Mouse (Mus musculus) bone marrow, adult 2 months (tissue): Measurements from ENCODE around the gene Fzd2. TPM values are rescaled to one million over a fixed set of nuclear protein-coding genes. Genes with fewer than 3 reads are reported as not detected.

ENCODE experiments used
- H3K27ac ChIP-seq: fragments of 200-500 bp; 2 replicates; pipeline ENCODE4 v1.5.1; 2012; ENCODE audit warnings: low read depth, mild to moderate bottlenecking, control low read depth, inconsistent platforms, low read length; ENCODE audit not compliant: control insufficient read depth, poor library complexity, insufficient read depth
- H3K4me1 ChIP-seq: fragments of 200-500 bp; 2 replicates; pipeline ENCODE4 v1.6.1; 2011; ENCODE audit warnings: low read length; ENCODE audit not compliant: control insufficient read depth, insufficient read depth
- H3K4me3 ChIP-seq: fragments of 200-500 bp; replicated peaks from 2 replicates; pipeline ENCODE3; 2011; ENCODE audit warnings: mild to moderate bottlenecking, low read depth, low read length, control low read depth; ENCODE audit not compliant: control insufficient read depth
- CTCF ChIP-seq: fragments of 200-500 bp; IDR thresholded peaks from 2 replicates; pipeline ENCODE4 v1.5.1; 2011; ENCODE audit warnings: low read length, control low read depth; ENCODE audit not compliant: control insufficient read depth, insufficient read depth
- POLR2A ChIP-seq: fragments of 200-500 bp; IDR thresholded peaks from 2 replicates; pipeline ENCODE4 v1.6.1; 2011; ENCODE audit warnings: low read depth, mild to moderate bottlenecking, control low read depth, low read length, borderline replicate concordance; ENCODE audit not compliant: control insufficient read depth
- WGBS: fragments of 180-500 bp; shearing (Covaris S2); methylation state at CpG from one replicate; pipeline ENCODE4 v1.1.7; 2018; 5-methylcytosine and 5-hydroxymethylcytosine counted together
- polyA plus RNA-seq: library from polyadenylated mRNA; stranded (reverse); fragments of >200 nt; gene quantifications from 2 replicates; pipeline ENCODE4 v1.2.4, GENCODE M21; 2011; ENCODE audit warnings: low replicate concordance; ENCODE audit not compliant: missing spikeins, insufficient read depth, insufficient read length

Gene Fzd2
- polyA plus RNA-seq, 1 experiment: 0.42 TPM

- 4% methylated on average over 6 of the region's 6 CpGs for WGBS
- TF ChIP-seq POLR2A (no peak), CTCF (no peak)
- Histone ChIP-seq H3K27ac (no peak overlapping the region), H3K4me3 (no peak overlapping the region), H3K4me1 (no peaks in the 10 kb centered on the region; the same call in 1 of the 2 replicates)
Observed at GRCm38 (mm10) chr11:102656931-102657330, 52.7 kb downstream of the Fzd2 start.

Other genes starting within 250 kb of the Fzd2 start
- gene Slc4a1, start 238.2 kb upstream of the Fzd2 start, polyA plus RNA-seq: 762 and 950 TPM in 2 replicates
- gene Rundc3a, start 211.0 kb upstream of the Fzd2 start, polyA plus RNA-seq: 2.3 and 3.2 TPM in 2 replicates
- gene Slc25a39, start 196.4 kb upstream of the Fzd2 start, polyA plus RNA-seq: 207 and 269 TPM in 2 replicates
- gene Grn, start 174.1 kb upstream of the Fzd2 start, polyA plus RNA-seq: 57.7 and 87.0 TPM in 2 replicates
- gene Fam171a2, start 156.7 kb upstream of the Fzd2 start, polyA plus RNA-seq: 0.65 and 2.7 TPM in 2 replicates
- 432 and 648 TPM in 2 replicates for gene Itga2b, start 134.3 kb upstream of the Fzd2 start, polyA plus RNA-seq
- gene Gpatch8, start 48.0 kb upstream of the Fzd2 start, polyA plus RNA-seq: 14.4 and 17.0 TPM in 2 replicates
- gene Gm11627, start 24.9 kb upstream of the Fzd2 start, polyA plus RNA-seq: not detected in 2 replicates
- not detected in 2 replicates for gene Meioc, start 59.3 kb downstream of the Fzd2 start, polyA plus RNA-seq
- 8.1 and 17.1 TPM in 2 replicates for gene Ccdc43, start 93.4 kb downstream of the Fzd2 start, polyA plus RNA-seq
- gene Adam11, start 157.0 kb downstream of the Fzd2 start, polyA plus RNA-seq: 2.9 and 11.8 TPM in 2 replicates
- 0.41 and 3.4 TPM in 2 replicates for gene Gjc1, start 215.3 kb downstream of the Fzd2 start, polyA plus RNA-seq
- gene Higd1b, start 231.5 kb downstream of the Fzd2 start, polyA plus RNA-seq: 2.1 TPM in 1 of 2 replicates, not detected in the other